Mouse (Mus musculus) spleen, postnatal 10 days (tissue): ENCODE results near the gene Eif5a2.

Source experiments
- DNase-seq, 2 experiments: peaks; one replicate each; pipeline ENCODE4 v3.0.0; 2021 to 2022; ENCODE audit warnings: low spot score in 2 of 2

Eif5a2 gene

DNA sequence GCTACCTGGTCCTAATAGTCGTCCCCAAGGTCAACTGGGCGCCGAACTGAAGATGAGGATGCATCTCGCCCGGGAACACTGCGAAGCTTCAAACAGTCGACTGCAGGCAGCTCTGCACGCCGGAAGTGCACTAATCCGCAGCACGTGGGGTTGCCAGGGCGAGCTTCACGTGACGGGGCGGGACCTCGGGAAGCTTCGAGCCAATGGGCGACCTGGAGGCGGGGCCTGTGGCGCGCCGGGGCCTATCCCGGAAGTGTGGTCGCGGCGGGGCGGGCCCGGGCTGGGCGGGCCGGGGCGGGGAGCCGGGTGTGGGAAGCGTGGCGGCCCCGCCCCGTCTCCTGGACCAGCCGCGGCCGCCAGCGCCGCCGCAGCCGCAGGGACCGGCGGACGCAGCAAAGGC is at the start of gene Eif5a2:
Eif5a2 (plus strand) TSS at position 283 of the 400 bp plus-strand sequence.
- DNase-seq: peak; percentile 83 to 96

DNA sequence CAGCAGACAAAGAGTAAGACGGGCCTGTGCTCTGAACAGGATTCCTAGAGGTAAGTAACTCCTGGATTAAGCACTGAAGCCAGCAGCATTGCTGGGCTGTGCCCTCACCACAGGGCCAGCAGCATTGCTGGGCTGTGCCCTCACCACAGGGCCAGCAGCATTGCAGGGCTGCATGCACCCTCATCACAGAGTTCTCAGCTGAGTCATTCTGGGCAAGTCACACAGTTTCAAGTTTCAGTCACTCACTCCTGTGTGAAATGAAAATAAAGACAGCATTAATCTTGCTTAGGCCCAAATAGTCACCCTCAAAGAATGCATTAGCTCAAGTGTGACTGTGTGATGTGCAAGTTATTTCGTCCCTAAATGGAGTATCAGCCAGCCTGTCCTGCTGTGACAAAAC is 46.4 kb upstream of the Eif5a2 start:
- no peak for DNase-seq

DNA sequence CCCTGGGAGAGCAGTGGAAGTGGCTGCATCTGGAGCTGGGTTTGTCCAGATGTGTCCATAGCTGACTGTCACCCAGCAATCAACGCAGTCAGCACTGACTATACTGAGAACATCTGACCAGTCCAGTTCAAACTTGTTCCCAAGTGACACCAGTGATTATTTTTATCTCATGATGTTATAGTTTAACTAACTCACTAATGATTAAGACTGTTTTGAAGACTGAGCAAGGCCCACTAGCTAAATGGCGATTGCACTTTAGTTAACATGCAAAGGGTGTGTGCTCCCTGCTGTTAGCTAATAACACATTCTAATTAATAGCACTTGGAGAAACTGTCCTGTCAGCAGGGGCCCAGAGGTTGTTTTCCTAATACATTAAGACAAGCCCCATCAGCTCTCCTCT is 44.1 kb upstream of the Eif5a2 start:
- DNase-seq: no peak

DNA sequence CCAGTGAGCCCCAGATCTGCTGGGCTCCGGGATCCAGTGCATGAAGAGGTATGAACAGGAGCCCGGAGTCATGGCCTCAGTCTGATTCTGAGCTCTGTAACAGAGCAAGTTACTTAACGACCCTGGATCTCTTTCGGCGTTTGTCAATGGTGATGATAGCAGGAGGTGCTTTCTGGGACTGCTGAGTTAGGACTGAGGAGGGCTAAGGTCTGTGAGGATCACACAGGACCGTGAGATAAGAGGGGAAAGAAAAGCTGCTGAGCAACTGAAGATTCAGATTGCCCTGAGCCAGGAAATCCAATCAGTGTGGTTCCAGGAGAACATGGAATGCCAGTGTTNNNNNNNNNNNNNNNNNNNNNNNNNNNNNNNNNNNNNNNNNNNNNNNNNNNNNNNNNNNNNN is 40.7 kb upstream of the Eif5a2 start:
- DNase-seq: no peak

DNA sequence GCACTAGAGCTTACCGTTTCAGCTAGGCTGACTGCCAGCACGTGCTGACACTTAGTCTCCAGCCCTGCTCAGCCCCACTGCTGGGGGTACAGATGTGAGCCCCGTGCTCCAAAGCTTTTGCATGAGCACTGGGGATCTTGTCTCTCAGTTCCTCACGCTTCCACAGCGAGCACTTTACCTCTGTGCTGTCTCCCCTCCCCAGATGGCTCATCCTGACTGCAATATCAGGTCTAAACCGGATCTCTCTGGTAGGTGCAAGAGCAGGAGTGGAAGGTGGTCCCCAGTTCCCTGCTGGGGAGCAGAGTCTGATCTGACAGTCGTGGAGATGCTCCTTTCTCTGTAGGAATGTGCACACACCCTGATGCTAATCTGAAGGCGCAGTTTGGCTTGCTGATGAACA is 37.8 kb upstream of the Eif5a2 start:
- no peak for DNase-seq

DNA sequence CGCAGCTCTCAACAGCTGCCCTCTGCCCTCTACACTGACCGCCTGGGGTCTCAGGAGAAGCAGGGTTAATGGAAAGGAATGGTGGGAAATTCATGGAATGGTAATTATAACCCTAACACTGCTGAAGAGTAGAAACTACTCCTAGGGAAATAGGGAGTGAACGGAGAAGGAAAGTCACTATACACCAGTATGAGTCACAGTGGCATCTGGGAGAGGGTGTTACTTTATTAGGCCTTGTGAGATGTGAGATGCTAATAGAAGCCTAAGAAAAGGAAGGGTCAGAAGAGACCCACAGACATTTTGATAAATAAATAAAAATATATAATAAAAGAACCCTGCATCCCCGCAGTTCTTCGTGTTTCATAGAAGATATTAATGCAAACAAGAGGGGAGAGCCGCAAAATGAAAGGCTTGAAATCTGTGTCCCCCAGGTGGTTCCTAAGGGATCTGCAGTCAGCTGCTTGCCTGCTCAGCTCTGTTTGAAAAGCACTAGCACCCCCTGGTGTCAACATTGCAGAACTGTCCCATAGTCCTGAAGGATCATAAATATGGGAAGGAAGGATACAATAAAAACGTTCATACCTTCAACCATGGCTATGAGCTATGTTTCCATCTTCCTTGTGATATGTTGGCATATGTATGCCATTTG is 35.1 kb upstream of the Eif5a2 start:
- peak; percentile 24 to 73 for DNase-seq

DNA sequence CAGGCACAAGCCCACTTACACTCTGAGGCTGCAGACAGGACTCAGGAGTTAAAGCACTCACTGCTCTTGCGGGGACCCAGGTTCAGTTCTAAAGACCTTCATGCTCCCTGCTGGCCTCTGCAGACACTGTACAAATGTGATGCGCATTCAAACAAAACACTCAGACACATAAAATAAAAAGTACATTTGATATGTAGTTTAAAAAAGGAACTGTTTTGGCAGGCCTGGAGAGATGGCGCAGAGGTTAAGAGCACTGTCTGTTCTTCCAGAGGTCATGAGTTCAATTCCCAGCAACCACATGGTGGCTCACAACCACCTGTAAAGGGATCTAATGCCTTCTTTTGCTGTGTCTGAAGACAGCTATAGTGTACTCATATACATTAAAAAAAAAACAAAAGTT is 32.9 kb upstream of the Eif5a2 start:
- no peak for DNase-seq

DNA sequence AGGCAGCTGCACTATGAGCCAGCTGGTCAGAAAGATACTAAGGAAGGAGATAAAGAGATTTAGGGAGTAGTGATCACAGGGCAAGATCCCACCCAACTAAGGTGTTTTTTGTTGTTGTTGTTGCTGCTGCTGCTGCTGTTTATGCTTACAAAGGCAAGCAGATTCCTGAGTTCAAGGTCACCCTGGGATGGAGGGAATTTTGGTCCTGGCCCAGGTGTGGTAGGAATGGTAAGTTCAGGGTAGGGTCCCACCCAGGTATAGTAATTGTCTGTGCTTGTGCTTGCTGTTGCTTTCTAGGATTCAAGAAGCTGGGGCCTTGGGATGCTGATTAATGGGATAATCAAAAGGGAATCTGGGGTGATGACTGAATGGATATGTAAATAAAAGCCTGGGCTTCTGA is 32.1 kb upstream of the Eif5a2 start:
- DNase-seq: no peak

DNA sequence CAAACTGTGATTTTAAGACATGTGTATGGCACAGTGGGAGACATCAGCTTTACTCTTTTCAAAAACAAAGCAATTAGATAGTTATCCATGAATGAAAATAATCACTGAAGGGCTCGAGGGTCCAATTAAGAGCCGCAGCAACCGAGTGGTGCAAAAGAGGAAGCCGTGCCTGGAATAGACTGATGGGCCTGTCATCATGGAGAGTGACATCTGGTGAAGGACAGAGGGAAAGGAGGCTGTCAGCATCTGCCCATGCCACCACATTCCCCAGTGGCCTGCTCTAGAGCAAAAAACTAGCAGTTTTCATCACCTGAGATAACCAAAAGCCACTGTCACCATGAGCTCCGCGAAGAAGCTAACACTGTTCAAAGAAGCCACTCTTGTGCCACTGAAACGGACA is 25.6 kb upstream of the Eif5a2 start:
- no peak for DNase-seq

DNA sequence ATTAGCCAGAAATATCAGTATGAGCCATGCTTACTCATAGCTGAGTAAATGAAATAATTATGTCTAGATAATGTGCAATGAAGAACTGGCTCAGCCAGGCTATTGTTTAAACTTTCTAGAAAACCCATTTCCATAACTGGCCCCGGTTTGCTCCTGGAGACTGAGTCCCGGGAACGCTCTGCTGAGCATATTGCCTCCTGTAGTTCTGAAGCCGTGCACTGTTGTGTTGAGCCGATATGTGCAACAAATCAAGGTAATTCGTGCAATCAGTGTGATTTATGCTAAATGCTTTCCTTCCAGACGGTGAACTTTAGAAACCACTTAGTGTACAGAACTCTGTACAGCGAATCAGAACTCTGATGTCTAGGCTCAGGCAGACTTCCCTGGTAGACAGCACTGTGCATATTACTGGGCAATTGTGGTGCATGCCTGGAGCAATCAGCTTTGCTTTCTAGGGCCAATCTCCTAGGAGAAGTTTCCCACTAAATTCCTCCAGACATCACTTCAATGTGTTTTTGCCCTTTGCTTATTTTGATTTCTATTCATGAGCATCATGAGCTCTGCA is 19.8 kb upstream of the Eif5a2 start:
- no peak for DNase-seq

DNA sequence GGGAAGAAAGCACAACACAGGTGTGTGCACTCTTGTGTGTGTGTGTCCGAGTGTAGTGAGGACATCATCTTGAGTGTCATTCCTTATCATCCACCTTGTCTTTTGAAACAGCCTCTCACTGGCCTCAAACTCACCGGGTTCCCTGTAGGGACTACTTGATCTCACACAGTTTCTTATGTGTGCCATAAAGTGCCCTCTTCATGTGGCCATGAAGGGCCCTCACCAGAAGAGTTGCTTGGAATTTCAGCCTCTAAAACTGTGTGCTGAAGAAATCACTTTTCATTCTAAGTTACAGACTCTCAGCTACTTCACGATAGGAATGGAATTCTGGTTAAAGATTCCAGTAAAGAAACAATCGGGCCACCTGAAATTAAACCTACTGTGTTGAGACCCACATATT is 14.1 kb upstream of the Eif5a2 start:
- DNase-seq: no peak

DNA sequence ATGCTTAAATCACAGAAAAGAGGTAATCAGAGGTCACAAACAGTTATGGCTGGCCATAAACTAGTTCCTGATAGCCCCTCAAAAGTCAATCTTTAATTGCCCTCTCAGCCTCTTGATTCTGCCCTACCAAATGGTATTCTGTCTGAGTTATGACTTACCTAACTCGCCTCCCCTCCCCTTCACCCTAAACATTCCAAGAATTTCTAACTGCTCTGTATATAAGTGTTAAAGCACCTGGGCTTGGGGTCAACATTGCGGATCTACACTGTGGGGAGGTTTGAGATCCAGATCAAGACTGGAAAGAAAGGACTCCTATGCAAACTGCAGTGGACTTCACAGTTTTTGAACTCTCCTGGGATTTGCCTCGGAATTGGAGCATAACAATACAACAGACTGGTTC is 12.9 kb upstream of the Eif5a2 start:
- no peak for DNase-seq

DNA sequence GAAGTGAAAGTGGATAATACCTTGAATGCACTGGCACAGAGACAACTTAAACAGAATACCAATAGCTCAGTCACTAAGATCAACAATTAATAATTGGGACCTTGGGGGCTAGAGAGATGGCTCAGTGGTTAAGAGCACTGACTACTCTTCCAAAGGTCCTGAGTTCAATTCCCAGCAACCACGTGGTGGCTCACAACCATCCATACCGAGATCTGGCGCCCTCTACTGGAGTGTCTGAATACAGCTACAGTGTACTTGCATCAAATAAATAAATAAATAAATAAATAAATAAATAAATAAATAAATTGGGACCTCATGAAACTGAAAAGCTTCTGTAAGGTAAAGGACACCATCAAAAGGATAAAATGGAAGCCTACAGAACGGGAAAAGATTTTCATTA is 8.2 kb upstream of the Eif5a2 start:
- DNase-seq: peak in 1 of 2 experiments; percentile 20

DNA sequence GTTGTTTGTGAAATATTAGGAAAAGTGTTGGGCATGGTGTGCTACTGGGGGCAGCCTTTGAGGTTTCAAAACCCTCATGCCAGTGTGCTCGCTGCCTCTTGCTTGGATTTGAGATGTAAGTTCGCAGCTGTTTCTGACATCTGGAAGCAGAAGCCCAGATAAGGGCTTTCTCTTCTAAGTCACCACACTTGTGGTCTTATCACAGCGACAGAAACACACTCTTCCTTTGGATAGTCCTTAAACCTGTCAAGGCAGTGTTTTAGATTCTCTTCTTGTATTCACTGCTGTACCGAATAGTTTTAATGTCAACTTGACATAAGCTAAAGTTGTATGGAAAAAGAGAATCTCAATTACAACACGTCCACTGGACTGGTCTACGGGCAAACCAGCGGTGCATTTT is 5.7 kb upstream of the Eif5a2 start:
- peak in 1 of 2 experiments; percentile 29 for DNase-seq

DNA sequence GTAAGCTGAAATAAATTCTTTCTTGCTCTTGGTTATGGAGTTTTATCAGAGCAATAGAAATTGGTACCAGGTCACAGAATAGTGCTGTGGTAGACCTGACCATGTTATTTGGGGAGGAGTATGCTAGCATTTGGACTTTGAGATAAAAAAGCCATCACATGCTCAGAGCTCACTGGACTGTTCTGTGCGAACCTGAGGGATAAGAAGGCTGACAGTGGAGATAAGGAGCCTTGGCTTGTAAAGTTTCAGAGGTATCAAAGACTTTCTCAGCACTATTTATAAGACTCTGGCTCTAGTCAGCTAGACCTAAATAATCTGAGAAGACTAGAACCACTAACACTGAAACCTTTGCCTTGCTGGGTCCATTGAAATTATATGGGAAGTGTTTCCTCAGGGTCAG is 5.1 kb upstream of the Eif5a2 start:
- DNase-seq: no peak

DNA sequence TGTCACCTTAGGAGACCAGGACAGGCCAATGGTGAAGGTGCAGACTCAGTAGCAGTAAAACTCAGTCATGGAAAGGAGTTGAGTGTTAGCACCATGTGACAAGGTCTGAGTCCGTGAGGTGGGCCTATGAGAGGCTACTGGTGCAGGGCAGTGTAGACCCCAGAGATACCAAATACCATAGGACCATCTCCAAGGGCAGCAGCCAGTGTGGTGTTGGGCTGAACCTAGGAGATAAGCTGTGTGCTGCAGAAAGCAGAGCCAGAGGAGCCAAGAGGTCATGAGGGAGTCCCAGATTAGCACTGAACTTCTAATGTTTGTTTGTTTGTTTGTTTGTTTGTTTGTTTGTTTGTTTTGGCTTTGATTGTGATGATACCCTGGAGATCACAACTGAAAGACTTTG is 4.6 kb upstream of the Eif5a2 start:
- DNase-seq: peak; percentile 22 to 27

DNA sequence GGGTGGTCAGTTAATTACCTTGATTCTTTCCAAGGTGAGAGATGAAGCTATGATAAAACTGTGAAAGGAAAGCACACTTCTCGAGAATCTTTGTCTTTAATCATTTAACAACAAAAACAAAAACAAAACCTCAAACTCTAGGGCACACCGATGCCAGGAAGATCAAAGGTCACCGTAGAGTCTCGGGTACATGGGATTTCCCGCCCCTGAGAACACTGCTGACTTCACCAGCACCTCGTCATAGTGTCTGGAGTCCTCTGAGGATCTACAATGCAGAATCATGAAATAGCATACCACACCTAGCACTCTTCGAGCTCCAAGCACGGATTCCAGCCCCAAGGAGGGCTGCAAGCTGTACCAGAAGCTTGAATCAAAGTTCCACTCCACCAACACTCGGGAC is 565 bp upstream of the Eif5a2 start:
- DNase-seq: no peak

DNA sequence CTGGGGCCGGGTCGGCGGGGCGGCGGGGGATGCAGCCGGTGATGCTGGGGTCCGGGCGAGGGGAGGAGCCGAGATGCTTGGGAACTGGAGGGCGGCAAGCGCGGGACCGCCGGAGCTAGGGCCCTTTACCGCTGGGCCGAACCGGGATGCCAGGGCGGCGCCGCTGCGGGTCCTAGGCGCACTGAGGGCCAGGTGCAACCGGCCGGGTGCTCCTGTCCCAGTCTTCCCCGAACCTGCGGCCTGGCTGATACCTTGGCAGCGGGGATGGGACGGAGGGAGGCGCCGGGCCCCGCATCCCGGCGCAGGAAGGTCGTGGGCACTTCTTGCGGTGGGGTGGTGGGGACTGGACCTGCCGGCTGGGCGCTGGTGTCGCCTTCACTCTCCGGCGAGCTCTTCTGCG is 346 bp downstream of the Eif5a2 start:
- no peak for DNase-seq

DNA sequence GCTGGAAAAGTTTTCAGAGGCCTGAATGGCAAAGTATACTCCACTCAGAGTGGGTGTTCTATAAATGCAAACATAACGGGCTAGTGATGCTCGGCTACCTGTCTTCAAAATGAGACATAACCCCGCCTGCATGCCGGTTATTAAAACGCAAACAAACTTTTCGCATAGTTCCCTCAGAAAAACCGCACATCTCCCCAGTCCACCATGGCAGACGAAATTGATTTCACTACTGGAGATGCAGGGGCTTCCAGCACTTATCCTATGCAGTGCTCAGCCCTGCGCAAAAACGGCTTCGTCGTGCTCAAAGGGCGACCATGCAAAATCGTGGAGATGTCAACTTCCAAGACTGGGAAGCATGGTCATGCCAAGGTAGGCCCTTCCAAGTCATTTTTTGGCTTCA is 772 bp downstream of the Eif5a2 start:
- no peak for DNase-seq

DNA sequence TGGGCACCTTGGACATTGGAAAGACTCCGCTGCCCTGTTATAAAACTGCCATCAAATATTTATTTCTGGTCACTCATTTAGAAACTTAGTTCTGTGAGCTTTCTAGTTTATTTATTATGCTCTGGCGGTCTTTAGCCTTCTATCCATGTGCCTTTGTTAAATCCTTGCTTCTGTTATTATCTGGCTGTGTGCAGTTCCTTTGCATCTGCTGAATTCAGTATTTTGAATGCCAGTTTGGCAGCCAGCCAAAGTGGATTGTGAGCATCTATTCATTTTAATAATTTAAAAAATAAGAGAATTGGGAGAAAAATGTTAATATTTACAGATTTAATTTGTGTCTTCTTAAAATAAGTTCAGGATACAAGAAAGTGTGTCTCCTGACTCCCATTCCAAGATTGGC is 3.1 kb downstream of the Eif5a2 start:
- no peak for DNase-seq

DNA sequence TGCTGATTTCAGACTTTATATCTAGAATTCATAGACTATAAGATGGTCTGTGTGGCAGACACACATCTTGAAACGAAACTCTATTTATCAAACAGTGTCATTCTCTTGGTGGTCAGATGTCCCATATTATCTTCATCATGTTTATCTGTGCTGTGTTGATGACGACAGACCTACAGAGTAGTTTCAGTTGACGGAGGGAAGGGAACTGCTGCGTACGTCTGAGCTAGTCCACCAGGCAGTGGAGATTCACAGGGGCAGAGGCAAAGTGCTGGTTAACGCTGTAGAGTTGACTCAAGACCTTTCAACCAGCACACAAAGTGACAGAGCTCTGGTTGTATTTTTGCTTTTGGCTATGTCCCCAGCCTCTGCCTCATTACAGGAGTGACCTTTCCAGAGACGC is 13.8 kb downstream of the Eif5a2 start:
- DNase-seq: no peak

DNA sequence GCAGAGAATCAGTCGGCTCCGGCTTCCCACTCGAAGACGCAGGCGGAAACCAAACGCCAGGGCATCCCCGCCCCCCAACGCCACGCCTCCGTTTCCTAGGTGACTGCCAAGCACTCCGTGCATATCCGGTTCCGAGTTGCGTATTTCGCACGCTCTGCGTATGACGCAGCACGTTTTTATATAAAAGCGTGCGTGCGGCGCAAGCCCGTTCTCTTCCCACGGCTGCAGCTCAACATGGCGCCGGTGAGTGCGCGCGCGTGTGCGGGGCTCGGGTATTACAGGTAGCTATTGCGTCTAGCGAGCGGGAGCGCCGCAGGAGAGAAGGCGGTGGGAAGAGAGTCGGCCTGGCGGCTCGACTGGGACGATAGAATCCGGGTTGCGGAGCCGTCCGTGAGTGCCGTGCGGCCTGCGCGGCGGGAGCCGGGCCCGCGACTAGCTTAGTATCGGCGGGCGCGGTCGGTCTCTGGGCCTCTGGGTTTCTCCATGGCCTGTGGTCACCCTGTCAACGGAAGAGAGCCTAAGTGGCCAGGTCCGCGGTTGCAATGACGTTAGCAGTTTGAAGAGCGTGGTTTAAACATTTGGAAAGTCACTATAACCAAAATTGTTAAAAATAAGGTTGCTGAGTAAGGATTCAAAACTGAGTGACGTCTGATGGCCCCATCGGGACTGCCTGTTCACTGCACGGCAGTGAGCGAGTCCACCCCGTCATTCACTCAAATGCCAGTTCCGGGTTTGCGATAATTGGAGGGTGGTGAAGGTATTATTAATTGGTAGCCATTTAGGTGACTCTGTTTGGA is 24.4 kb downstream of the Eif5a2 start, which contains the start of gene Rpl22l1:
Rpl22l1 (plus strand) TSS at position 136 of the 797 bp plus-strand sequence.
- DNase-seq: peak; percentile 97 to 99

DNA sequence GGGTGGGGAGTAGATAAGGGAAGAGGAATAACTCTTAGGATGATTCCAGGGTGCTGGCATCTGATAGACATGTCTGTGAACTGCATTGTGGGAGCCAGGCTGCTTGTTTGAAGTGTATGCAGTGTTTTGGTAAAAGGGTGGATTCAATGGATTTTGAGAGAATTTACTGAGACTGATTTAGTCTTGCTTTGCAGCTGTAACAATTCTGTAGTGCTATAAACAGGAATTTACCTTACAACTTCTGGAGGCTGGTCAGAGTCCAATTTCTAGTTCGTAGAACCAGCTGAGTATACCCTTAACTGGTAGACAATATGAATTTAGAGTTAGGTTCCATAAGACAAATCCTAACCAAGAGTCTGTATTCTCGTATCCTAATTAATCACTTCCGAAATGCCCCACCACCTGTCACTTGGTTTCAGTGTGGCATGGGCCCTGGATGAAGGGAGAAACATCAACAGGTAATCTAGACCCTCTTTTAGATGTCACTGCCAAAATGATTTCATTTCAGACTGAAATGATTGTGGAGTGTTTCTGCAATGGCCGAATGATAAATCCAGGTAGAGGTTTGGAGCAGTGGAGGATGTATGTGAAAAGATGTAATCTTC is 27.1 kb downstream of the Eif5a2 start:
- no peak for DNase-seq
